Mouse (Mus musculus) hindbrain, embryonic 16.5 days (tissue): ENCODE results near the gene Arfrp1. TPM values are rescaled to one million over a fixed set of nuclear protein-coding genes. Genes with fewer than 3 reads are reported as not detected.

ENCODE experiments used
- ATAC-seq: fragments of 200-750 bp; cut with Nextera tagmentation; 2 replicates; pipeline ENCODE4 v1.8.0; 2017; ENCODE audit warnings: moderate TSS enrichment, moderate library complexity
- H3K27ac ChIP-seq: fragments of 300-500 bp; sonication (generic); 2 replicates; pipeline ENCODE4 v1.5.1; 2014; ENCODE audit warnings: low read depth, mild to moderate bottlenecking, control low read depth, low read length, moderate library complexity
- H3K27me3 ChIP-seq: fragments of 300-500 bp; sonication (generic); replicated peaks from 2 replicates; pipeline ENCODE4 v1.6.1; 2014; ENCODE audit warnings: low read length; ENCODE audit not compliant: control insufficient read depth, insufficient read depth
- H3K36me3 ChIP-seq: fragments of 300-500 bp; sonication (generic); 2 replicates; pipeline ENCODE4 v1.6.1; 2014; ENCODE audit warnings: mild to moderate bottlenecking, low read length, moderate library complexity, mixed read lengths; ENCODE audit not compliant: control insufficient read depth, insufficient read depth
- H3K4me1 ChIP-seq: fragments of 300-500 bp; sonication (generic); 2 replicates; pipeline ENCODE4 v1.6.1; 2014; ENCODE audit warnings: low read depth, low read length; ENCODE audit not compliant: control insufficient read depth, insufficient read depth
- H3K4me2 ChIP-seq: fragments of 300-500 bp; sonication (generic); 2 replicates; pipeline ENCODE4 v1.6.1; 2014; ENCODE audit warnings: mild to moderate bottlenecking, low read length, control low read depth, moderate library complexity
- H3K4me3 ChIP-seq: fragments of 300-500 bp; sonication (generic); 2 replicates; pipeline ENCODE4 v1.5.1; 2014; ENCODE audit warnings: mild to moderate bottlenecking, low read length, control low read depth, moderate library complexity
- H3K9ac ChIP-seq: fragments of 300-500 bp; sonication (generic); 2 replicates; pipeline ENCODE4 v1.6.1; 2014; ENCODE audit warnings: low read depth, mild to moderate bottlenecking, control low read depth, low read length, moderate library complexity
- H3K9me3 ChIP-seq: fragments of 300-500 bp; sonication (generic); 2 replicates; pipeline ENCODE4 v1.6.1; 2014; ENCODE audit warnings: mild to moderate bottlenecking, low read length, moderate library complexity; ENCODE audit not compliant: control insufficient read depth
- WGBS: fragments of 180-500 bp; shearing (Covaris S2); extraction: QIAGEN DNeasy Blood & Tissue Kit; methylation state at CpG from one replicate; pipeline ENCODE4 v1.1.7; 2014; 5-methylcytosine and 5-hydroxymethylcytosine counted together
- polyA plus RNA-seq: library from polyadenylated mRNA; unstranded; fragments of >200 nt; fragmentation: Nextera tagmentation; extraction: Ambion mirVana; gene quantifications from 2 replicates; pipeline ENCODE4 v1.2.1, GENCODE M21; 2015

The Arfrp1 gene
- polyA plus RNA-seq, 1 experiment from 2014 or later = 87.2 TPM

DNA sequence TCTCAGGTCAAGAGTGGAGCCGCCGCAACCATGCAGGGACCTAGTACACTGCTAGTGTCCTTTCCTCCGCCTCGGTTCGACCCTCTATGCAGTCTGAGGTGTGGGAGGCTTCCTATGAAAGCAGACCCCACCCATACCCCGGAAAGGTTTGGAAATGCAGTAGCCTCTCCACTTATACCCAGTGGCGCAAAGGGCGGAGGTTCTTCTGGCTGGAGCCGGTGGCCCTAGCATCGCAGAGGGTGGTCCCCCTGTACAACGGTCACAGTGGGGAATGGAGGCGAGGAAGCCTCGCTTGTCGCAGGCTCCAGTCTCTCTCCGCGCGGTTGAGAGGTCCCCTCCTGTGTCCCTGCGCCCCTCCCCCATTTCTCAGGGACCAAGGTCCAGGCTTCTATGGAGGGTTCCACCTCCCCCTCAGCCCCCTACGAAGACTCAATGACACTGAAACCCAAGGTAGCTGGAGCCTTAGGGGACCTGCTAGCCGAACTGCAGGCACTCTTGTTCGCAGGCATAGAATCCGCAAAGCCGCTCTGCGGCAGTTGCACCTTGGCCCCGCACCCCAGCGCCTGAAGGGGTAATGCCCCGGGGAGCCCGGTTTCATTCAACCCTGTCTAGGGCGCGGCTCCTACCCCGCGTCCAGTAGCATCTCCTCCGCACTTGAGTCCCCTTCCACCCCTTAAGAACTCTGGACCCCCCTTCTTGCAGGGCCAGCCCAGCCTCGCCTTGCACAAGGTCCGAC, 51.7 kb downstream of the Arfrp1 start:
- no peaks in the 10 kb centered on the region for H3K27me3 ChIP-seq
- H3K4me3 ChIP-seq = peak overlapping the region; percentile 73
- peaks cover 6% of the 10 kb centered on the region for H3K36me3 ChIP-seq
- H3K4me2 ChIP-seq = peak overlapping the region; percentile 86
- H3K9ac ChIP-seq = peak overlapping the region; percentile 89
- ATAC-seq = peak; percentile 81
- peaks cover 14% of the 10 kb centered on the region for H3K4me1 ChIP-seq
- WGBS = 3% methylated on average over 35 of the region's 35 CpGs
- H3K9me3 ChIP-seq = no peaks in the 10 kb centered on the region
- H3K27ac ChIP-seq = peak overlapping the region; percentile 86

DNA sequence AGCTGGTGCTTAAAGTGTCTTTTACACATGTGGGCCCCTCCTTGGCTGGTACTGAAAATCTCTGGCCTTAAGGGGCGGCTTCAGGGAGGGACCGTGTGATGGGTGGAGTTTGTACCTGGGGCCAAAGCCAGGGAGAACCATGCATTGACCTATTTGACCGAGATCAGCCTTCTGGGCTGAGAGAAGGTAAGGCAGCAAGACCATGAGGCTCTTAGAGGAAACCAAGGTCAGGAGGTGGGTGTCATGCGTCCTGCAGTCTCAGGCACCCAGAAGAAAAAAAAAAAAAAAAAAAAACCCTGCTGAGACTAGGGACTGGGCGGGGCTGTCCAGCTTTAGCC, 52.2 kb downstream of the Arfrp1 start:
- 9% methylated on average over 5 of the region's 5 CpGs for WGBS
- H3K4me2 ChIP-seq = peak overlapping the region; percentile 86
- ATAC-seq = peak; percentile 7; the same call in 1 of the 2 replicates
- H3K9ac ChIP-seq = peak overlapping the region; percentile 89
- peak overlapping the region; percentile 73 for H3K4me3 ChIP-seq
- H3K4me1 ChIP-seq = peaks cover 14% of the 10 kb centered on the region
- no peaks in the 10 kb centered on the region for H3K9me3 ChIP-seq
- peak overlapping the region; percentile 86 for H3K27ac ChIP-seq
- peaks cover 10% of the 10 kb centered on the region for H3K36me3 ChIP-seq
- H3K27me3 ChIP-seq = no peaks in the 10 kb centered on the region

DNA sequence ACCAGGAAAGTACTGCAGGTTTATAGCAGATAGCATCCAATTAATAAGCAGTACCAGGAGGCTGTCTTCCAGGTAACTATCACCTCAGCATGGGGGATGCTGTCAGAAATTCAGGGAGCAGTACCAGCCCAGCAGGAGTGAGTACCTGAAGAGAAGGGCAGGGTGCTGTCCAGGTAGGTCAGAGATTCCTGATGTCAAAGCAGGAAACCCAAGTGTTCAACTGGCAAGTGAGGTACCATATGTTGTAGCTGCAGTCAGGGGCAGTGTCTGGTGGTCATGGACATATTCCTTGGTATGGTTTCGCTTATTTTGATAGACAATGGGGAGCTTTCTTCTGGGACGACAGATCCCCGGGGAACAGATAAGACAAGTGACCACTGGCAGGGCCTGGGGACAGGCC, 52.8 kb downstream of the Arfrp1 start:
- H3K36me3 ChIP-seq = peaks cover 15% of the 10 kb centered on the region
- peak overlapping the region; percentile 73 for H3K4me3 ChIP-seq
- H3K9ac ChIP-seq = peak overlapping the region; percentile 89
- H3K9me3 ChIP-seq = no peaks in the 10 kb centered on the region
- H3K4me2 ChIP-seq = peak overlapping the region; percentile 86
- H3K27me3 ChIP-seq = no peaks in the 10 kb centered on the region
- WGBS = 55% methylated on average over 3 of the region's 3 CpGs
- ATAC-seq = no peak
- H3K4me1 ChIP-seq = peaks cover 15% of the 10 kb centered on the region
- H3K27ac ChIP-seq = peak overlapping the region; percentile 86; the same call in 1 of the 2 replicates

Other genes with a start within 250 kb of the Arfrp1 start
- 41.4 and 47.3 TPM in 2 replicates for gene Kcnq2, start 230.1 kb downstream of the Arfrp1 start, polyA plus RNA-seq
- 5.4 and 9.7 TPM in 2 replicates for gene Eef1a2, start 208.4 kb downstream of the Arfrp1 start, polyA plus RNA-seq
- 380 and 389 TPM in 2 replicates for gene Ppdpf, start 178.2 kb downstream of the Arfrp1 start, polyA plus RNA-seq
- gene Ptk6, start 162.6 kb downstream of the Arfrp1 start, polyA plus RNA-seq = not detected in 2 replicates
- gene Srms, start 152.2 kb downstream of the Arfrp1 start, polyA plus RNA-seq = 0.21 and 0.35 TPM in 2 replicates
- 0.26 TPM in 2 replicates for gene Fndc11, start 145.4 kb downstream of the Arfrp1 start, polyA plus RNA-seq
- gene Helz2, start 123.4 kb downstream of the Arfrp1 start, polyA plus RNA-seq = 0.37 and 0.44 TPM in 2 replicates
- gene Gmeb2, start 77.4 kb downstream of the Arfrp1 start, polyA plus RNA-seq = 13.0 and 15.6 TPM in 2 replicates
- 1,680 and 1,967 TPM in 2 replicates for gene Stmn3, start 50.9 kb downstream of the Arfrp1 start, polyA plus RNA-seq
- gene Rtel1, start 45.7 kb downstream of the Arfrp1 start, polyA plus RNA-seq = 33.7 and 38.2 TPM in 2 replicates
- gene Zgpat, start 476 bp downstream of the Arfrp1 start, polyA plus RNA-seq = 75.0 and 83.7 TPM in 2 replicates
- gene Lime1, start 14.7 kb upstream of the Arfrp1 start, polyA plus RNA-seq = 46.4 and 56.5 TPM in 2 replicates
- 19.1 and 22.7 TPM in 2 replicates for gene Zbtb46, start 94.0 kb upstream of the Arfrp1 start, polyA plus RNA-seq
- gene Abhd16b, start 127.8 kb upstream of the Arfrp1 start, polyA plus RNA-seq = 0.09 TPM in 1 of 2 replicates, not detected in the other
- 121 and 126 TPM in 2 replicates for gene Tpd52l2, start 131.7 kb upstream of the Arfrp1 start, polyA plus RNA-seq
- gene Dnajc5, start 155.1 kb upstream of the Arfrp1 start, polyA plus RNA-seq = 284 and 286 TPM in 2 replicates
- gene Uckl1, start 219.5 kb upstream of the Arfrp1 start, polyA plus RNA-seq = 58.5 and 59.4 TPM in 2 replicates
- 57.3 and 63.6 TPM in 2 replicates for gene Prpf6, start 226.5 kb upstream of the Arfrp1 start, polyA plus RNA-seq
- gene Zfp512b, start 227.4 kb upstream of the Arfrp1 start, polyA plus RNA-seq = 44.9 and 65.1 TPM in 2 replicates
- gene Samd10, start 233.8 kb upstream of the Arfrp1 start, polyA plus RNA-seq = 192 and 201 TPM in 2 replicates